Mouse (Mus musculus) yolk sac, embryonic 10.5 days (tissue): ENCODE measurements around the gene Calcrl.

Experiments
- DNase-seq: peaks from one replicate; pipeline ENCODE4 v3.0.0-alpha.2; 2017; ENCODE audit warnings: low spot score

Gene Calcrl

DNA sequence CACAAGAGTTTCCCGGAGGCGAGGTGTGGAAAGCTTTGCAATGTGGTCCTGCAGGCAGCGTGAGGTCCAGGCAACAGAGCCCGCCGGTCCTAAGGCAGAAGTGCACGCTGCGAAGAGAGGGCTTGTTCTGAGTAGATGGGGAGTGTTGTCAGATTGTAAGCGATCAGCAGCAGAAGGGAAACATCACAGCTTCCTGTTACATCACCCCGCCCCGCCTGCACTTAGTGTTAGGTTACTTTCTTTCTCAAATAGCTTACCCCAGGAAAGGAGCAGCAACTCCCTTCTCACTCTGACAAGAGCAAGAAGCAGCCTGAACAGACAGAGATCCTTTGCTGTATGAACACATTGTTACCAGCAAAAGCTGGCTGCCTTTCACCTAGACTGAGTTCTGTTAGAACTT, at the start of gene Calcrl:
Calcrl (minus strand) TSS at position 274 of the 400 bp plus-strand sequence.
- peak; percentile 72 for DNase-seq

DNA sequence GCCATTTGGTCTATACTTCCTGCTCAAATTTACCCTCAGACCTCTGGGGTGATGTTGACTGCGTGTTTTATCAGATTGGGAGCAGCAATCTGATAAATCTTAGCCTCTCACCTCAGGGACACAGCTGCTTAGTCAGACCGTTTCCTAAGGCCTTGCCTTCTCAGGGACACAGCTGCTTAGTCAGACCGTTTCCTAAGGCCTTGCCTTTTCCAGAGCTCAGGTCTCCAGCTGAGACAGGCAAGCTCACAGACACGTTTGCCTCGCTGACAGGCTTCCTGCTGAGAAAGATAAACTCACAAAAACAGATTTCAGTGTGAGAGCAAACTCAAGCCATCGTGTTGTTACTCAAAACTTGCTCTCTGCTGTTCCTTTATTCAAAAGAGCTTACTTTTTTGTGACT, 49.4 kb upstream of the Calcrl start:
- peak; percentile 67 for DNase-seq

DNA sequence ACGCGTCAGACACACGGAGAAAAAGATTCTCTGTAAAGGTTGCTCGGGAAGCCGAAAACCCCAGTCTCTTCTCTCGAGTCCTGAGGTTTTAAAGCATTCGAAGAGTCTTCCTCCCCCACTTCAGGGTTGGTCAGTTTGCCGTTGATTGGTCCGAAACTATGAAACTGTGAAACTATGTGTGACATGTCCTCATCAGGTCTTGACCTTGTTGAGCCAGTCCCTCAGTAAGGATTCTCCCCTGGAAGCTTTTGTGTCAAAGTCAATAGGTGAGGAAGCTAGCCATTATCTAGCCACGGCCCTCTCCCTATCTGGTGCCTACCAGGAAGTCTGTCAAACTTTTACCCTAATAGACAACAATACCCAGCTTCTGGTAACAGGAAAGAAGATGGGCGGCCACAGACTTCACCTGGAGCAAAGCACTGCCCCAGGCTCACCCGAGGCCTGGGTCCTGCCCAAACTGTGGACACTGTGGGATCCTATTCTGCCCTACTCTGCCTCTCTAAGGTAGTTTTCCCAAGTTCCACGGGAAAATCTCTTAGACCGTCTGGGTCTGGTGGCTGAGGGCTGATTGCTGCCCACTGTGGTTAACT, 48.8 kb upstream of the Calcrl start:
- DNase-seq: peak; percentile 75

DNA sequence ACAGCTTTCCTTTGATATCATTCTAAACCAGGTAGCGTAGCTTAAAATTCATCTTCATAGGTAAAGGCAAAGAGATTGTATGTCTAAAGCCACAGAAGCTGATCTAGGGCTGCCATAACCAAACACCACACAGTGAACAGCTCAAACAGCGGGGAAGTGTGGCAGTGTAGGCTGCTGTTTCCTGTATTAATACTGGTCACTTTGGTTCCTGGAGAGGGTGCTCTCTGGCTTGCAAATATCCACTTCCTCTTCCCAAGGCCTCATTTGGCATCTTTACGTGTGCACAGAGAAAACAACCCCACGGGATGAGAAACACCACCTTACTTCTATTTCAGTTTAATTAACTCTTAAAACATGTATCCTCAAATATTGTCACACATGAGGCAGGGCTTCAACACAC, 42.2 kb upstream of the Calcrl start:
- DNase-seq: no peak

DNA sequence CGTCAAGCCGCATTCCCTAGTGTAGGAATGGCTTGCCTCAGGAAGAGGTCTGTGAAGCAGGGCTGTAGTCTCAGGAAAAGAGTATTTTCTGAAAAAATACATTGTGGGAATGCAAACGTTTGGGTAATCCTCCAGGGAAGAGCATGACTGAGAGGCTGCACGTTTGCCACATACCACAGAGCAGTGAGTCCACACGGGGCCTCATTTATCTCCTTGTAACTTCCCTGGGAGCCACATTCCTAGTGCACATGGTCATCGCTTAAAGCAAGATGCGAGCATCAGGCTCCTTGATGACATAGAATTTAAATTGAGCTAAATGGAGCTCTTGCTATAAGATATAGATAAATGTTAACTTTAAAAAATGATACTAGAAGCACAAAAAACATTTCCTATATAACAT, 39.7 kb upstream of the Calcrl start:
- peak; percentile 32 for DNase-seq

DNA sequence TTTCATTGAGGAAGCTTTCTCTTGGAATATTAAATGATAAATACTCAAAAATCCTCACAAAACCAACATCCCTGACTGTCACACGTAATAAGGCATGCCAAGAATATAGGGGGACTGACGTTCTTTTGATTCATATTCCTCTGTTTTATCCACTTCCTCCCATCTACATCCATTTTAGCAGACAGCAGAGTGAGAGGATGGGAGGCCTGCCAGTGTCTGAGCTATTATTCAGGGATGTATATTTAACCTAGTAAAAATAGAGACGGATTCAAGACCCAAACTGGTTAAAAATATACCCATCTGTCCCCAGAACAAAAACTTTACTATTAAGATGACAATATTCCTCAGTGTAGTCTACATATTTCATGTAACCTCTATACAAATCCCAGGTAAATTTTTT, 37.2 kb upstream of the Calcrl start:
- no peak for DNase-seq

DNA sequence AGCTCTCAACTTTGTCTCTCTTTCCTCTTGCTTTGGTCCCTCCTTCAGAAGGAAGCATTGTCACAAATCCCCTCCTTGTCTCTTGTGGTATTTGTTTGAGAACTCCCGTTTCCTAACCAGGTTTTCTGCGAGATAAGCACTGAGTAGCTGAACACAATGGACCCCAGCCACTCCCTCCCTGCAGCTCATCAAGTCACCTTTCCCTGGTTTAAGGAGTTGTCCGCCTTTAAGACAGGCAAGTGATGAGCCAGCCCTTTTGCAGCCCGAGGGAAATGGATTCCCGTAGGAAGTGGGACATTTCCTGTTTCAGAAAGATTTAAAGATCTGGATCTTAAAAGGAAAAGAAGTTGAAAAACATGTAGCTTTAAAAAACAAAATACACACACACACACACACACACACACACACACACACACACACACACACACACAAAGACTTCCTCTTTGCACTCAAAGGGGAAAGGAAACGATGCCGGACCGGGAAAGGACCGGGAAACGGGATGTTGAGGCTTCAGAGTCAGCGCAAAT, 34.5 kb upstream of the Calcrl start:
- peak; percentile 61 for DNase-seq

DNA sequence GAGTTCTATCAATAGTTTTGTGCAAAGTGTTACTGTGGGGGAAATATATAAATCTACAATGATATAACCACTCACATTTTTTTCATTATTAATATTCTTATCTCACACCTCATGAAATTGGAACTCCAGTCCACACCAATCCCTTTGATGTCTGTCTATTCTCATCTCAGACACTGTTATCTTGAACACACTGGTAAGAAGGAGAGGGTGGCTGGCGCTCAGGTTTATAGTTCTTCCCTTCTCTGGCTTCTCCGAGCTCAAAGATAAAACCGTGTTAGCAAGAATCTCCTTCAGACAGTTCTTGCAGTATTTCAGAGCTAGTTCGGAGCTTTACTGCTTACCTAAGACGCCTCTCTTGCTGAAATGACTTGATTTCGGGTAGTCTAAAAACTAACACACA, 32.0 kb upstream of the Calcrl start:
- no peak for DNase-seq

DNA sequence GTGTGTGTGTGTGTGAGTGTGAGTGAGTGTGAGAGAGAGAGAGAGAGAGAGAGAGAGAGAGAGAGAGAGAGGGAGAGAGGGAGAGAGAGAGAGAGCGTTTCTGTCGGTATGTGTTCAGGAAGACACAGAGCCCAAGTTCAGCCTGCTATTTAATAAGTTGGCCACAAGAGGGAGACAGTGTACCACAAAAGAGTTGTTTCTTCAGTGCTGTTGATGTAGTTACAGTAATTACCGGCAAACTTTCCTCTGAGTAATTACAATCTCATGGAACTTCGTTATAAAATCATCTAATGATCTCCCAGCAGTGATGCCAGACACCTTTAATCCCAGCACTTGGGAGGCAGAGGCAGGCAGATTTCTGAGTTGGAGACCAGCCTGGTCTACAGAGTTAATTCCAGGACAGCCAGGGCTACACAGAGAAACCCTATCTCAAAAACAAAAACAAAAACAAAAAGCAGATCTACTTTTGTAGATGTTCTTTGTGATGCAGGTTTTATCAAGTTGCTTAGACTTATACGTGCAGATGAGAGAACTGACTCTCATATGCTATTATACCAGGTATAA, 30.1 kb upstream of the Calcrl start:
- DNase-seq: peak; percentile 48

DNA sequence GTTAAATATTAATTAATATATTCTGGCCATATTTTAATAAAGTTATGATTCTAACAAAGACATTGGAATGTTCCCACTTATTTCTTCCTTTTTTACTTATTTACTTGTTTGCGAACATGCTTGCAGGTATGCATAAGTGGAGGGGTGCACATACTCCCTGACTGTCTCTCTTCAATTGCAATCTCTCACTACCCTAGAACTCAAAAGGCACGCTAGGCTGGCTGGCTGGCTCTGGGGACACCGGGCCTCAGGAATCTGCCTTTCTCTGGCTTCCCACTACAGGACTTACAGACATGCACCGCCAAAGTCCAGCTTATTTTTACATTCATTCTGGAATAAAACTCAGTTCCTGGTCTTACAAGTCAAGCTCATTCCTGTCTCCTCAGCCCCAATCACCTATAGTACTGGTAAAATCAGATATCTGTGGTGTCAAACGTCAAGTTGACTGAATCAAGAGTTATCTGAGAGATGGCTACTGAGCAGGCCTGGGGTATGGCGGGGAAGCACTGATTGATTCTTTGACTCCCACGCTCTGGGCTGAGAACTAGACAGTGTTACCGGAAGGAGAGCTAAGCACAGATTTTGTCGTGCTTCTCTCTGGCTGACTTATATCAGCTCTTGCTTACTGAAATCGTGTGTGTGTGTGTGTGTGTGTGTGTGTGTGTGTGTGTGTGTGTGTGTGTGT, 29.5 kb upstream of the Calcrl start:
- no peak for DNase-seq

DNA sequence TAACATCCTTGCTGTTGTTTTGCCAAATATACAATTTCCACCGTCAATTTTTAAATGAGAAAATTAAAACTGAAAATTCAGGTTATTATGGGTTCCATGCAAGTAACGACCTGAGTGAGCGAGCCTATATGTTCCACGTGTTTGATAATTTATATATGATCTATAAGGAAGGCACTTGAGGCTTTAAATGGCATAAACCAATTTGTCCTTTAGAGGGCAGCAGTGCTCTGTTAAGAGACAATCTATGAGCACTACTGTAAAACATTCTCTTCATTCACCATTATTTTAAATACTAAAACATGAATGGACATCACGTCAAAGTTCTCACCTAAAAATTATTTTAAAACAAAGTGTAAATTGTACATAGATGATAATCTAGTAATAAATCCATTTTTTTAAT, 28.8 kb upstream of the Calcrl start:
- no peak for DNase-seq

DNA sequence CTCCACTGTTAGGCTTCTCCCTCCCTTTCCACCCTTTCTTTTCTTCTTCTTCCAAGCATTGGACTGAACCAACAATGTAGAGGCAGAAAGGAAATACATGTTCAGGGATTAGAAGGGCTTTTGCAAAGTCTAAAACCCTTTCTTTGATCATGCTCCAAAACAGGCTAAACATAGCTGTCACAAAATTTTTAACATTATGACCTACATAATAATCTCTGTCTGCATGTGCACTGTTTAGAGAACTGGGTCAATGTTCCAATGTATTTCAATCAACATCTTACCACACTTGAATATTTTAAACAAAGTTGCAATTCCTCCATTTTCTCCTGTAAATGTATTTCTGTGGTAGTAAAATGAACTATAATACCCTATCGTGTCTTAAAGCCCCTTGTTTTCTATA, 20.3 kb upstream of the Calcrl start:
- DNase-seq: no peak

DNA sequence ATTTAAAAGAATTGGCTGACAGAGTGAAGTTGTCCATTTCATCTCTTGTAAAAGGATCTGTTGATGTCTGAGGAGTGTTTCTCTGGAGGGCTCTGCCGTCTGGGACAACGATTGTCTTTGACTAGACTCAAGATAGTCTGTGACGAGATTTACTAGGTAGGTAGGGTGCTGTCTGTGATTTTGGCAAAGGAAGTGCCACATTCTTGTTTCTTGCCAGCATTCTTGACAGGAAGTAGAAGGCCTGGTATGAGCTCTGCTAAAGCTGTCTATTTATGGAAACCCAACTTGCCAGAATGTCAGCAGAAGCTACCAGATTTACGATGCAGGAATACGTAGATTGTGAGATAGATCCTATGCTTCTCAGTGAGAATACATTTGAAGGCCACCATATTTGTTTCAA, 16.7 kb upstream of the Calcrl start:
- DNase-seq: no peak

DNA sequence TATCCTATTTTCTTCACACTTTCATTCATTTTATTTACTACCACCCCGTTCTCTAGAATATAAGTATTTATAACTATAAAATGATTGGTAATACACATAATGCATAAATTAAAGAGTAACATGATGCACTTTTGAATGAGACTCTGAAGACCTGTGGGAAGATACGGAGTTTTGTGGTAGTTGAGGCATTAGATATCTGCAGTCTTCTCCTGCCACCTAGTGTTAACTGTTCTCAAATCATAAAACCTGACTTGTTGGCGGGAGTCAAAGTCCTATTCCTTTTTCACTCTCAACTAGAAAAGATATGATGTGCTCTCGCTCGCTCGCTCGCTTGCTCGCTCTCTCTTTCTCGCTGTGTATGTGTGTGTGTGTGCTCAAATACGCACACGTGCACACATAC, 4.5 kb upstream of the Calcrl start:
- peak; percentile 25 for DNase-seq

DNA sequence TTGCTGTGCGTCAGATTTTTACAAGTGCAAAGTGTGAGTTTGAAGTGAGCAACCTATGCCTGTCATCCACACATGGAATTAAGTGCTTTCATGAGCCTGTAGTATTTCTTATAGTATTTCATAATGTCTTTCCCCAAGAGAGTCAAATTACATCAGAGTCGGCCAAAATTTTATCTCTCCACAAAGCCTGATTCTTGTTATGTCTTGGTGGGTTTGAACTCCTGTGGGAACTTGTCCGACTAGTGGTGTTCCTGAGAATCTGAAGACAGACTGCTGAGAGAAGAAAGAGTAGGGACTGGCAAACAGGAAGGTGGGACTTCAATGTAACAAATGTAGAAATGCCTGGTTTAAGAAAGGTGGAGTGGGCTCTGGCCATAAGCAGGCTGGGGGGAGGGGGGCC, 3.6 kb upstream of the Calcrl start:
- DNase-seq: no peak

DNA sequence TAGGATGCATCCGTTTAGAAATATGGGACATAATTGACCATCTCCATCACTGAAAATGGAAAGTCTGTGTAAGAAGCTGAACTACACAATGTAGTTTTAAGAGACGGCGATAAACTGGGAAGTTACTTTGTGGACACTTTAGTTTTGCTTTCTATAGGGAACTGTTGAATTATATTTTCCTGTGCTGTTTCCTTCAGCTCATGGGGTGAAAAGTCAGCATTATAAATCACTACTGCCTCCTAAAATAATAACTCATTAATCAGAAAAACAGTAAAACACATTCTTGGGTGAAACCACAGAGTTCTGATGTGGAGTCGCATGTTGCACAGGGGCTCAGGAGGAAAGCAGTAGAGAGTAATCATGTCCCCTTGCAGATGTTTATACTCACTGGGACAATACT, 1.3 kb upstream of the Calcrl start:
- DNase-seq: no peak

DNA sequence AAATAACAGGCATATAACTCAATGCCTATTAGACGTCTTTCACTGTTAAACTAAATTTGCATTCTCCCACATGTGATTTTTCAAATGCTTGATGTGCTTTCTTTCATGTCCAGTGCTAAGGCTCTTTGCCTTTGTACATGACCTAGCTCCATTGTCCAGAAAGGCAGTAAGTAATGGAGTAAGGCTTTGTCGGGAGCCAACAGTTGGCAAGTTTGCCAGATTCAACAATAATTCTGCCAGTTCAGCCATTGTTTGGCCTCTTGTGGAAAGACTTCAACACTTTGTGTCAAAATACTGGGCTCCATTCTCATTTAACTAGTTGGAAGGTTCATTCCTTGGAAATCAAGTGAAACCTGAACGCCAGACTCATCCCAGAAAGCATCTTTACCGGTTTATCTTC, 8.7 kb downstream of the Calcrl start:
- no peak for DNase-seq

DNA sequence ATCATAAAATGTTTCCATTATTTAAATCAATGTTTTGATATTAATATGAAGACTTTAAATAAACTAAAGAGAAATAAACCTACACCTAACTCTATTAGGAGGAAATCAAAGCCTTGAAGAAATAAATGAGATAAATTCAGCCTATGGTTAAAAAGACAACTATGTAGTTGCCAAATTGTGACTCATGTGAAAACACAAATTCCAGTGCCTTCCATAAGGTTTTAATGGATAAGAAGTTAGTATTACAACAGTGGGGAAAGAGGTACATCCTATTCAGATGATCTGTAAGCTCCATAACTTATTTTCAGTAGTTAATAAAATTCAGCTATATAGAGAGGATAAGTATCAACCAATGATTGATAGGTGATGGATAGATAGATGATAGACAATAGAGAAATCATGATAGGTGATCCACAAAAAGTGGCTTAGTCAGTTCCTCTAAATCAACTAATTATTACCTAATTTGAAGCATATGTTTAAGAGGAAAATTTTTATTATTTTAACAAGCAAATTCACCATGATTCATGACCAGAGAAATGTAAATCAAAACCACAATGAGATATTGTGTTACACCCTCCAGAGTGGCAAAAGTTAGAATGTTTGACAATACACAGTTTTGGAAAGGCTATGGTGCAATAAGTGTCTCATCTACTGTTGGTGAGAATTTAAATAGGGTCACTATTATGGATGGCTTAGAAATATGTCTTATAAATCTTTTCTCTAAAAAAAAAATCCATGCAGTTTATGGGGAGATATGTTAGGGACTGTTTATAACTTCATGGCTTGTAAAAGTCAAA, 15.2 kb downstream of the Calcrl start:
- DNase-seq: no peak

DNA sequence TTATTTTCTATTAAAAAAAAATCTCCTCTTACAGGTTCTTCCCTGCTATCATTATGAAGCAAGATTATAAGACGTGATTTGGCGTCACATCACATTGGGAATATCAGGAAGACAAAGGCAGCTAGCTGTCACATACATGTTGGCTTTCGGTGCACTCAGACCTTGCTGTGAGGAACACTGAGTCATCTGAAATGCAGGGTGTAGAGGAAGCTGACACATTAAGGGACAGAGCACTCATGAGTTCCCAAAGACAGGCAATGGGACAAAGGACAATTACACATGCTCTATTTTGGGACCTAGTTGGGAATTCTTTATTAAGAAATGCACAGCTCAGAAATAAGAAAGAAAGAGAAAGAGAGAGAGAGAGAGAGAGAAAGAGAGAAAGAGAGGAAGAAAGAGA, 20.4 kb downstream of the Calcrl start:
- no peak for DNase-seq

DNA sequence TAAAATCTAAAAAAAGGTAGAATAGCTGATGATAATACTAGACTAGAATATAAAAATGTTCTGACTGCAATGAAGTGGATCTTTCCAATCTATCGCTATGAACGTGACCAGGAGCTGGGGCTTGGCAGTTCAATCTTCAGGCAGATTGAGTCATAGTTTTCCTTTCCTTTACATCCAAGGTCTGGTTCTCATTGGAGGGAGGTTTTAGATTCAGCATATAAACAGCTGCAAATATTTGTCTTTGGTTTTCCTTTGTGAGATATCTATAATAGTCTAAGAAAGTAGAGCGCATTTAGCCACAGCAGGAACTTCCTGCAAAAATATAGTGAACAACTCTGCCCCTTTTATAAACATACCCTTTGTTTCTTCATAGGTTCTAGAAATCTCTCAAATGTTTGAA, 22.5 kb downstream of the Calcrl start:
- no peak for DNase-seq

DNA sequence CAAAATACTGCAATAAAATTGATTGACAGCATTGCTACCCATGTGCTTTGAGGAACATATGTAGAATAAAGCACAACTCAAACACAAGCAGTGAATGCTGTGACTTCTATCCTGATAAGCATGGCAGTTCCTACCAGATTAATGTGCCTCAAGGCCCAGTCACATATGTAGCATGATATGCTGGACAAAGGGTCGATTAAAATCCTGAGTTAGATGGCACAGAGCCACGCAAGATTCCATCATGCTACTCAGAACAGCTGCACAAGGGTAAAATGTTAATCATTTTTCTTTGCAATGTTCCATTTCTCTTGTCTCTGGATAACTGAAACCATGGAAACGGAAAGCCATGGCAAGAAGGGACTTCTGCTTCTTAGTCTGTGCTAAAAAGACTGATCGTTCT, 28.7 kb downstream of the Calcrl start:
- no peak for DNase-seq

DNA sequence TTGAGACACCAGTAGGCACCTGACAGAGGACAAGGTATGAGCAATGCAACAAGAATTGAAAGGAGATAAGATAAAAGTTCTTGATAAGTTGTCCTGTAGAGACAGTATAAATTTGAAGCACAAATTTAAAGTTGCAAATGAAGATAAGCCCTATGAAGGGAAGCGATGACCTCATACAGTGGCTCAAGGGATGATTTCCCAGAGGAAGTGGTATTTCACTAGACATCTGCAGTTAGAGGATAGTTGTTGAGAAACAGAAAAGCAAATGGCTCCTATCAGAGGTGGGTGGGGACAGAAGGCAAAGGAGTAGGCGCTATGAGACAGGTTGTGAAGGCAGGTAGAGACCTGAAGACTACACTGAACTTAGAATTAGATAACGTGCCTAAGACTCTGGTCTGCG, 32.0 kb downstream of the Calcrl start:
- no peak for DNase-seq

DNA sequence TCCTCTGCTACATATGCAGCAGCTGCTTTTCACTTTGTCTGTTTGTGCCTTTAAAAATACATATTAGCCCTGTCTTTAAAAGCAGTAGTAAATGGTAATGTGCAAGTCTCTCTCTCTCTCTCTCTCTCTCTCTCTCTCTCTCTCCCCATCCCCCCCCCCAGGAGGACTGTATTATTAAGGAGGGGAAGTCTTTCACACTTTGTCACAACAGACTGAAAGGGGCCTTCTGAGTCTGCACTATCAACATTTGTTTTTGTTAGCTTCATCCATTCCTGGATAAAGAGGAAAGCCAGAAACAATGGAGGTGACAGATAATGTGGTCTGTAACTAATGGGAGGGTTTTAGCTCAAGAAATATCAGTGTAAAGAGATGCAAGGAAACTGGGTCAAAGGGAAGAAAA, 36.1 kb downstream of the Calcrl start:
- no peak for DNase-seq
